Mouse (Mus musculus) ES-E14 (cell line): ENCODE data around the gene Bloc1s3. TPM values are rescaled to one million over a fixed set of nuclear protein-coding genes. Genes with fewer than 3 reads are reported as not detected.
A peak's percentile ranks its signal among the peaks of the same experiment; 100 is the strongest.

Source experiments
- DNase-seq: peaks from one replicate; pipeline ENCODE4 v3.0.0-alpha.2; 2013; ENCODE audit warnings: low read depth, low spot score
- H3K27ac ChIP-seq: 2 replicates; pipeline ENCODE4 v1.5.1; 2012; ENCODE audit warnings: low read depth, mild to moderate bottlenecking, low read length, moderate library complexity, mixed read lengths; ENCODE audit not compliant: poor library complexity, insufficient read depth, severe bottlenecking
- H3K36me3 ChIP-seq: 2 replicates; pipeline ENCODE4 v1.6.1; 2012; ENCODE audit warnings: mild to moderate bottlenecking, low read length, moderate library complexity, mixed read lengths; ENCODE audit not compliant: control insufficient read depth, poor library complexity, insufficient read depth, severe bottlenecking
- H3K4me1 ChIP-seq, 2 experiments: fragments of 150-350 bp in 1 of 2; sonication (generic) in 1 of 2; 2 replicates each; pipeline ENCODE4 v1.6.1; 2012; ENCODE audit warnings: low read length in 2 of 2, mild to moderate bottlenecking in 1 of 2, mixed read lengths in 1 of 2; ENCODE audit not compliant: control insufficient read depth in 2 of 2, insufficient read depth in 2 of 2, poor library complexity in 1 of 2
- H3K4me3 ChIP-seq, 2 experiments: fragments of 150-350 bp in 1 of 2; sonication (generic) in 1 of 2; 2 replicates each; pipeline ENCODE4 v1.5.1; 2012; ENCODE audit warnings: low read length in 2 of 2, low read depth in 1 of 2, mild to moderate bottlenecking in 1 of 2, mixed read lengths in 1 of 2; ENCODE audit not compliant: insufficient read depth in 1 of 2, poor library complexity in 1 of 2, severe bottlenecking in 1 of 2
- H3K9ac ChIP-seq: 2 replicates; pipeline ENCODE4 v1.6.1; 2012; ENCODE audit warnings: low read depth, mild to moderate bottlenecking, low read length, mixed read lengths; ENCODE audit not compliant: poor library complexity, insufficient read depth, severe bottlenecking
- H3K9me3 ChIP-seq: fragments of 150-350 bp; sonication (generic); 2 replicates; pipeline ENCODE4 v1.6.1; 2012; ENCODE audit warnings: low read depth, mild to moderate bottlenecking, low read length; ENCODE audit not compliant: control insufficient read depth, insufficient read depth
- CHD2 ChIP-seq: IDR thresholded peaks from 2 replicates; pipeline ENCODE4 v1.6.1; 2014; ENCODE audit warnings: mild to moderate bottlenecking, low read depth, low read length, inconsistent platforms
- HCFC1 ChIP-seq: IDR thresholded peaks from 2 replicates; pipeline ENCODE4 v1.6.1; 2012; ENCODE audit warnings: low read length, inconsistent platforms, borderline replicate concordance; ENCODE audit not compliant: insufficient read depth
- MAFK ChIP-seq: IDR thresholded peaks from 2 replicates; pipeline ENCODE4 v1.6.1; 2014; ENCODE audit warnings: mild to moderate bottlenecking, low read depth, low read length, inconsistent platforms; ENCODE audit not compliant: insufficient read depth
- ZC3H11A ChIP-seq: IDR thresholded peaks from 2 replicates; pipeline ENCODE4 v1.6.1; 2012; ENCODE audit warnings: low read depth, mild to moderate bottlenecking, inconsistent platforms, low read length, borderline replicate concordance
- ZNF384 ChIP-seq: IDR thresholded peaks from 2 replicates; pipeline ENCODE4 v1.6.1; 2012; ENCODE audit warnings: low read depth, low read length, inconsistent platforms
- in situ Hi-C, 2 experiments: fragments of 600-800 bp; cut with MboI; formaldehyde crosslinking; loops; one replicate each; pipeline ENCODE4 v1.15.1; 2025; ENCODE audit warnings: low sequenced_read_pairs in 2 of 2, inconsistent platforms in 1 of 2; ENCODE audit not compliant: unreplicated experiment in 2 of 2
- total RNA-seq: library from RNA; depleted of rRNA; stranded (reverse); fragments of 300-350 nt; gene quantifications from 2 replicates; pipeline ENCODE4 v1.2.3, GENCODE M21; 2012

Gene Bloc1s3
- total RNA-seq, 1 experiment: 3.1 TPM

GRCm38 (mm10) chr7:19506969-19507611, 1.1 kb downstream of the Bloc1s3 start:
- Histone ChIP-seq H3K9me3 (no peaks in the 10 kb centered on the region), H3K4me1 (peaks cover 0 to 8% of the 10 kb centered on the region in 2 experiments; a peak in 1 of 4 replicates), H3K36me3 (no peaks in the 10 kb centered on the region), H3K27ac (0 out of 2 replicates have a peak overlapping the region, but pooled peaks have one; percentile 9), H3K4me3 (peak overlapping the region; percentile 67 to 96), H3K9ac (peak overlapping the region; percentile 45)
- no peak for DNase-seq
- no peak for TF ChIP-seq HCFC1
- no peak for TF ChIP-seq ZNF384
- TF ChIP-seq MAFK: no peak
- no peak for TF ChIP-seq ZC3H11A
- TF ChIP-seq CHD2: no peak
- in situ Hi-C loops: no loop called here

GRCm38 (mm10) chr7:19506326-19506725, 1.8 kb downstream of the Bloc1s3 start:
- no peak overlapping the region for H3K27ac ChIP-seq
- H3K36me3 ChIP-seq: no peaks in the 10 kb centered on the region
- no peak for DNase-seq
- TF ChIP-seq MAFK: no peak
- no peak for TF ChIP-seq CHD2
- TF ChIP-seq ZC3H11A: no peak
- TF ChIP-seq ZNF384: no peak
- no peak for TF ChIP-seq HCFC1
- H3K9me3 ChIP-seq: no peaks in the 10 kb centered on the region
- peak overlapping the region; percentile 45; the same call in 1 of the 2 replicates for H3K9ac ChIP-seq
- in situ Hi-C loops: no loop called here
- H3K4me3 ChIP-seq: peak overlapping the region; percentile 67 to 96; a peak in 2 of 4 replicates
- H3K4me1 ChIP-seq: peaks cover 0 to 8% of the 10 kb centered on the region in 2 experiments; a peak in 1 of 4 replicates

GRCm38 (mm10) chr7:19503481-19504068, 4.6 kb downstream of the Bloc1s3 start:
- no peak for DNase-seq
- no peak overlapping the region for H3K4me3 ChIP-seq
- in situ Hi-C loops: no loop called here

GRCm38 (mm10) chr7:19501658-19502057, 6.5 kb downstream of the Bloc1s3 start:
- Histone ChIP-seq H3K9me3 (no peaks in the 10 kb centered on the region), H3K27ac (no peak overlapping the region), H3K4me1 (peaks cover 0 to 13% of the 10 kb centered on the region in 2 experiments; a peak in 1 of 4 replicates), H3K36me3 (no peaks in the 10 kb centered on the region), H3K9ac (no peak overlapping the region), H3K4me3 (no peak overlapping the region)
- DNase-seq: no peak
- in situ Hi-C loops: no loop called here
- TF ChIP-seq HCFC1 (no peak), MAFK (no peak), CHD2 (no peak), ZNF384 (no peak), ZC3H11A (no peak)

More at GRCm38 (mm10) chr7:19503481-19504068, 4.6 kb downstream of the Bloc1s3 start:
- Histone ChIP-seq H3K9ac (no peak overlapping the region), H3K27ac (no peak overlapping the region), H3K4me1 (peaks cover 0 to 13% of the 10 kb centered on the region in 2 experiments; a peak in 1 of 4 replicates), H3K36me3 (no peaks in the 10 kb centered on the region), H3K9me3 (no peaks in the 10 kb centered on the region)
- no peak for TF ChIP-seq ZNF384
- TF ChIP-seq ZC3H11A: no peak
- TF ChIP-seq HCFC1: no peak
- no peak for TF ChIP-seq CHD2
- no peak for TF ChIP-seq MAFK
